Mouse (Mus musculus) limb, embryonic 13.5 days (tissue): Measurements from ENCODE around the gene Apoc3. TPM values are rescaled to one million over a fixed set of nuclear protein-coding genes. Genes with fewer than 3 reads are reported as not detected.

Source experiments
- ATAC-seq: fragments of 200-750 bp; cut with Nextera tagmentation; 2 replicates; pipeline ENCODE4 v1.8.0; 2017; ENCODE audit warnings: low read depth, moderate number of reproducible peaks, moderate TSS enrichment; ENCODE audit not compliant: low FRiP score
- H3K27ac ChIP-seq: fragments of 300-500 bp; sonication (generic); 2 replicates; pipeline ENCODE4 v1.5.1; 2015; ENCODE audit warnings: inconsistent platforms, mild to moderate bottlenecking, moderate library complexity
- H3K27me3 ChIP-seq: fragments of 300-500 bp; sonication (generic); 2 replicates; pipeline ENCODE4 v1.6.1; 2015; ENCODE audit warnings: mild to moderate bottlenecking, inconsistent platforms
- H3K36me3 ChIP-seq: fragments of 300-500 bp; sonication (generic); 2 replicates; pipeline ENCODE4 v1.6.1; 2015; ENCODE audit warnings: inconsistent platforms, mild to moderate bottlenecking, moderate library complexity
- H3K4me1 ChIP-seq: fragments of 300-500 bp; sonication (generic); 2 replicates; pipeline ENCODE4 v1.6.1; 2015; ENCODE audit warnings: inconsistent platforms
- H3K4me2 ChIP-seq: fragments of 300-500 bp; sonication (generic); replicated peaks from 2 replicates; pipeline ENCODE4 v1.6.1; 2015; ENCODE audit warnings: inconsistent platforms, mild to moderate bottlenecking, moderate library complexity
- H3K4me3 ChIP-seq: fragments of 300-500 bp; sonication (generic); 2 replicates; pipeline ENCODE4 v1.5.1; 2015; ENCODE audit warnings: moderate library complexity, mild to moderate bottlenecking, inconsistent platforms
- H3K9ac ChIP-seq: fragments of 300-500 bp; sonication (generic); 2 replicates; pipeline ENCODE4 v1.6.1; 2015; ENCODE audit warnings: mild to moderate bottlenecking, inconsistent platforms
- H3K9me3 ChIP-seq: fragments of 300-500 bp; sonication (generic); 2 replicates; pipeline ENCODE4 v1.6.1; 2016; ENCODE audit warnings: inconsistent platforms
- WGBS: fragments of 180-500 bp; shearing (Covaris S2); methylation state at CpG from one replicate; pipeline ENCODE4 v1.1.7; 2015; 5-methylcytosine and 5-hydroxymethylcytosine counted together
- polyA plus RNA-seq: library from polyadenylated mRNA; unstranded; fragments of >200 nt; fragmentation: Nextera tagmentation; extraction: Ambion mirVana; gene quantifications from 2 replicates; pipeline ENCODE4 v1.2.1, GENCODE M21; 2015

Gene Apoc3
- polyA plus RNA-seq, 1 experiment from 2014 or later: not detected

GRCm38 (mm10) chr9:46256177-46256576, 20.7 kb upstream of the Apoc3 start:
- Histone ChIP-seq H3K4me2 (no peak overlapping the region), H3K4me3 (no peak overlapping the region), H3K27ac (no peak overlapping the region), H3K9ac (no peak overlapping the region), H3K4me1 (no peaks in the 10 kb centered on the region), H3K9me3 (no peaks in the 10 kb centered on the region), H3K36me3 (no peaks in the 10 kb centered on the region), H3K27me3 (no peaks in the 10 kb centered on the region)
- 80% methylated on average over 7 of the region's 7 CpGs for WGBS
- no peak for ATAC-seq

- 19% methylated on average over 11 of the region's 11 CpGs for WGBS
- no peaks in the 10 kb centered on the region for H3K4me1 ChIP-seq
- H3K36me3 ChIP-seq: no peaks in the 10 kb centered on the region
- no peaks in the 10 kb centered on the region for H3K9me3 ChIP-seq
- no peak for ATAC-seq
- no peak overlapping the region for H3K4me3 ChIP-seq
- H3K4me2 ChIP-seq: peak overlapping the region; percentile 41; the same call in 1 of the 2 replicates
- no peak overlapping the region for H3K27ac ChIP-seq
- no peaks in the 10 kb centered on the region for H3K27me3 ChIP-seq
- H3K9ac ChIP-seq: no peak overlapping the region
Measured at GRCm38 (mm10) chr9:46246752-46247324, 11.4 kb upstream of the Apoc3 start.

- H3K4me1 ChIP-seq: no peaks in the 10 kb centered on the region
- WGBS: 53% methylated on average over 8 of the region's 8 CpGs
- no peaks in the 10 kb centered on the region for H3K9me3 ChIP-seq
- H3K4me3 ChIP-seq: no peak overlapping the region
- no peaks in the 10 kb centered on the region for H3K36me3 ChIP-seq
- H3K27me3 ChIP-seq: no peaks in the 10 kb centered on the region
- H3K9ac ChIP-seq: no peak overlapping the region
- ATAC-seq: no peak
- H3K27ac ChIP-seq: no peak overlapping the region
- H3K4me2 ChIP-seq: no peak overlapping the region
Measured at GRCm38 (mm10) chr9:46243584-46243983, 8.1 kb upstream of the Apoc3 start.

GRCm38 (mm10) chr9:46243122-46243521, 7.7 kb upstream of the Apoc3 start:
- 57% methylated on average over 4 of the region's 4 CpGs for WGBS
- Histone ChIP-seq H3K27me3 (no peaks in the 10 kb centered on the region), H3K9ac (no peak overlapping the region), H3K4me3 (no peak overlapping the region), H3K9me3 (no peaks in the 10 kb centered on the region), H3K4me1 (no peaks in the 10 kb centered on the region), H3K27ac (no peak overlapping the region), H3K4me2 (no peak overlapping the region), H3K36me3 (no peaks in the 10 kb centered on the region)
- no peak for ATAC-seq

GRCm38 (mm10) chr9:46241818-46242217, 6.4 kb upstream of the Apoc3 start:
- H3K4me2 ChIP-seq: no peak overlapping the region
- no peak overlapping the region for H3K9ac ChIP-seq
- H3K9me3 ChIP-seq: no peaks in the 10 kb centered on the region
- ATAC-seq: no peak
- 77% methylated on average over 2 of the region's 2 CpGs for WGBS
- no peaks in the 10 kb centered on the region for H3K36me3 ChIP-seq
- H3K4me3 ChIP-seq: no peak overlapping the region
- no peaks in the 10 kb centered on the region for H3K27me3 ChIP-seq
- H3K27ac ChIP-seq: no peak overlapping the region
- H3K4me1 ChIP-seq: no peaks in the 10 kb centered on the region

GRCm38 (mm10) chr9:46240526-46241153, 5.2 kb upstream of the Apoc3 start, which contains the start of gene Apoa4:
Gene Apoa4 (plus strand): TSS chr9:46240696.
- Histone ChIP-seq H3K4me3 (no peak within 1 kb of the TSS), H3K36me3 (no peaks in the 10 kb centered on the region), H3K27me3 (no peaks in the 10 kb centered on the region), H3K27ac (no peak within 1 kb of the TSS), H3K9me3 (no peaks in the 10 kb centered on the region), H3K4me1 (no peaks in the 10 kb centered on the region), H3K4me2 (no peak within 1 kb of the TSS), H3K9ac (no peak within 1 kb of the TSS)
- no peak for ATAC-seq
- 68% methylated on average over 7 of the region's 7 CpGs for WGBS

GRCm38 (mm10) chr9:46238850-46239249, 3.4 kb upstream of the Apoc3 start:
- H3K27ac ChIP-seq: no peak overlapping the region
- H3K4me2 ChIP-seq: no peak overlapping the region
- no peaks in the 10 kb centered on the region for H3K36me3 ChIP-seq
- no peaks in the 10 kb centered on the region for H3K27me3 ChIP-seq
- no peak for ATAC-seq
- H3K4me3 ChIP-seq: no peak overlapping the region
- WGBS: 84% methylated on average over 7 of the region's 7 CpGs
- no peaks in the 10 kb centered on the region for H3K9me3 ChIP-seq
- H3K9ac ChIP-seq: no peak overlapping the region
- no peaks in the 10 kb centered on the region for H3K4me1 ChIP-seq

- WGBS: 51% methylated on average over 4 of the region's 4 CpGs
- Histone ChIP-seq H3K36me3 (no peaks in the 10 kb centered on the region), H3K9me3 (no peaks in the 10 kb centered on the region), H3K4me2 (no peak overlapping the region), H3K27me3 (no peaks in the 10 kb centered on the region), H3K9ac (no peak overlapping the region), H3K4me1 (peaks cover 4% of the 10 kb centered on the region), H3K27ac (no peak overlapping the region), H3K4me3 (no peak overlapping the region)
- no peak for ATAC-seq
Measured at GRCm38 (mm10) chr9:46235649-46236048, 213 bp upstream of the Apoc3 start.

- 81% methylated on average over 6 of the region's 6 CpGs for WGBS
Measured at GRCm38 (mm10) chr9:46235196-46235595, 240 bp downstream of the Apoc3 start.

GRCm38 (mm10) chr9:46230450-46230975, 4.9 kb downstream of the Apoc3 start:
- Histone ChIP-seq H3K36me3 (no peaks in the 10 kb centered on the region), H3K4me3 (peak overlapping the region; percentile 54), H3K27ac (peak overlapping the region; percentile 39; the same call in 1 of the 2 replicates), H3K4me1 (peaks cover 15% of the 10 kb centered on the region), H3K27me3 (no peaks in the 10 kb centered on the region), H3K4me2 (peak overlapping the region; percentile 84), H3K9me3 (no peaks in the 10 kb centered on the region), H3K9ac (peak overlapping the region; percentile 74)
- WGBS: 9% methylated on average over 13 of the region's 13 CpGs
- ATAC-seq: no peak

More at GRCm38 (mm10) chr9:46235196-46235595, 240 bp downstream of the Apoc3 start:
- no peak overlapping the region for H3K27ac ChIP-seq
- no peak overlapping the region for H3K4me2 ChIP-seq
- H3K9ac ChIP-seq: no peak overlapping the region
- no peaks in the 10 kb centered on the region for H3K9me3 ChIP-seq
- peaks cover 8% of the 10 kb centered on the region for H3K4me1 ChIP-seq
- no peak for ATAC-seq
- H3K27me3 ChIP-seq: no peaks in the 10 kb centered on the region
- H3K36me3 ChIP-seq: no peaks in the 10 kb centered on the region
- H3K4me3 ChIP-seq: no peak overlapping the region

- peak overlapping the region; percentile 84 for H3K4me2 ChIP-seq
- H3K9ac ChIP-seq: peak overlapping the region; percentile 74
- no peaks in the 10 kb centered on the region; the same call in 1 of the 2 replicates for H3K36me3 ChIP-seq
- H3K27ac ChIP-seq: peak overlapping the region; percentile 39; the same call in 1 of the 2 replicates
- peaks cover 15% of the 10 kb centered on the region for H3K4me1 ChIP-seq
- peak overlapping the region; percentile 54 for H3K4me3 ChIP-seq
- ATAC-seq: peak; percentile 90
- no peaks in the 10 kb centered on the region for H3K27me3 ChIP-seq
- WGBS: 16% methylated on average over 37 of the region's 37 CpGs
- no peaks in the 10 kb centered on the region for H3K9me3 ChIP-seq
Measured at GRCm38 (mm10) chr9:46229573-46230449, 5.6 kb downstream of the Apoc3 start.

- H3K27ac ChIP-seq: no peak within 1 kb of the TSS
- H3K4me3 ChIP-seq: no peak within 1 kb of the TSS
- H3K36me3 ChIP-seq: peaks cover 7% of the 10 kb centered on the region; the same call in 1 of the 2 replicates
- no peaks in the 10 kb centered on the region for H3K9me3 ChIP-seq
- H3K4me2 ChIP-seq: no peak within 1 kb of the TSS
- 67% methylated on average over 9 of the region's 9 CpGs for WGBS
- no peak for ATAC-seq
- no peak within 1 kb of the TSS; the same call in 1 of the 2 replicates for H3K9ac ChIP-seq
- peaks cover 15% of the 10 kb centered on the region for H3K4me1 ChIP-seq
- H3K27me3 ChIP-seq: no peaks in the 10 kb centered on the region
Measured at GRCm38 (mm10) chr9:46228491-46228890, 6.9 kb downstream of the Apoc3 start, which contains the start of gene Apoa1. Gene Apoa1 (plus strand): TSS chr9:46228580.
